Mouse (Mus musculus) MEL (cell line): ENCODE data around the gene Top2a.

Source experiments
- CTCF ChIP-seq, 3 experiments: IDR thresholded peaks in 2 of 3; conservative IDR thresholded peaks in 1 of 3; 2 replicates each; pipeline ENCODE4 v1.5.1; 2011 to 2012; ENCODE audit warnings: low read length in 3 of 3, low read depth in 2 of 3, mild to moderate bottlenecking in 2 of 3, improper control_type of control experiment in 1 of 3, inconsistent platforms in 1 of 3, mixed read lengths in 1 of 3, moderate library complexity in 1 of 3; ENCODE audit not compliant: control insufficient read depth in 1 of 3, insufficient read depth in 1 of 3, poor library complexity in 1 of 3, severe bottlenecking in 1 of 3
- MAX ChIP-seq: IDR thresholded peaks from 2 replicates; pipeline ENCODE4 v1.6.1; 2011; ENCODE audit warnings: low read length, improper control_type of control experiment
- MEF2A ChIP-seq: IDR thresholded peaks from 2 replicates; pipeline ENCODE4 v1.6.1; 2014; ENCODE audit warnings: low read depth, mild to moderate bottlenecking, inconsistent platforms, low read length, improper control_type of control experiment; ENCODE audit not compliant: poor library complexity, insufficient replicate concordance, severe bottlenecking; ENCODE audit errors: extremely low read depth
- POLR2A ChIP-seq, 2 experiments: IDR thresholded peaks; 2 replicates each; pipeline ENCODE4 v1.6.1; 2011 to 2012; ENCODE audit warnings: low read length in 2 of 2, mild to moderate bottlenecking in 2 of 2, control low read depth in 1 of 2, improper control_type of control experiment in 1 of 2, low read depth in 1 of 2, moderate library complexity in 1 of 2; ENCODE audit not compliant: control insufficient read depth in 1 of 2, insufficient read depth in 1 of 2, poor library complexity in 1 of 2
- SIN3A ChIP-seq: IDR thresholded peaks from 2 replicates; pipeline ENCODE4 v1.6.1; 2012; ENCODE audit warnings: low read length, improper control_type of control experiment, inconsistent platforms
- SMC3 ChIP-seq: IDR thresholded peaks from 2 replicates; pipeline ENCODE4 v1.6.1; 2011; ENCODE audit warnings: low read depth, low read length, improper control_type of control experiment
- USF2 ChIP-seq, 2 experiments: IDR thresholded peaks; 2 replicates each; pipeline ENCODE4 v1.6.1; 2011 to 2012; ENCODE audit warnings: improper control_type of control experiment in 2 of 2, low read length in 2 of 2, borderline replicate concordance in 1 of 2, inconsistent platforms in 1 of 2, low read depth in 1 of 2, mild to moderate bottlenecking in 1 of 2; ENCODE audit not compliant: insufficient read depth in 1 of 2
- ZKSCAN1 ChIP-seq: IDR thresholded peaks from 2 replicates; pipeline ENCODE4 v1.6.1; 2012; ENCODE audit warnings: low read depth, mild to moderate bottlenecking, inconsistent platforms, low read length, improper control_type of control experiment, moderate library complexity

DNA sequence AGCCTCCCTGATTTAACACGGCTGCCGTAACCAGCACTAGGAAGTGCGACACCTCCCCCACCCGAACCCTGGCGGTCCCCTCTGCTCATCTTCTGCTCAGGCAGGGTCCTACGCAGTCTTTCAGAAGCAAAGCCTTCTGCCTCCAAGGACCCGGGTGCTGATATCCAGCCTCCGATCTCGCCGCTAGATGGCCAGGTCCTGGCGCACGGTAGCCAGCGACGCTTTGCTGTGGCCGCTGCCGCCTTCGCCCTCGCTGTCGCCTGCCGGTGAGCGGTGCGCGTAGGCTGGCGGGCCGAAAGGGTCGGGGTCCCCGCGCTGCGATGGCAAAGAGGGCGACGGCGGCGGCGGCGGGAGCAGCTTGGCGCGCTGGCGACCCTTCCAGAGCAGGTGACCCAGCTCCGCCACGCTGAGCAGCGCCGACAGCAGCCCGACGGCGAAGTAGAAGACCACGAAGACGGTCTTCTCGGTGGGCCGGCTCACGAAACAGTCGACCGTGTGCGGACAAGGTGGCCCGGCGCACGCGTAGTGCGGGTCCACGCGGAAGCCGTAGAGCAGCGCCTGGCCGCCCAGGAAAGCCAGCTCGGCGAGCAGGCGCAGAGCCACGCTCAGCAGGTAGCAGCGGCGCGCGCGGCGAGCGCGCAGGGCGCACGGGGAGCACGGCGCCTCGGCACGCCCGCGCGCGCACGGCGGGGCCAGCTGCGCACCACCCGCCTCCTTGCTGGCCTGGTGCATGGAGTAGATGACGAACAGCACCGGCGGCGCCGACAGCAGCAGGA is 41.8 kb downstream of the Top2a start:
- TF ChIP-seq CTCF (IDR thresholded peaks at IDR 0.05 in 2 of 3, conservative IDR thresholded peaks at IDR 0.05 in 1 of 3; ENCODE audit: control insufficient read depth in 1 of 3, insufficient read depth in 1 of 3, low read depth in 2 of 3, low read length in 3 of 3, poor library complexity in 1 of 3, severe bottlenecking in 1 of 3) (no peak), SMC3 (no peak), ZKSCAN1 (no peak), POLR2A (IDR thresholded peaks at IDR 0.05; ENCODE audit: control insufficient read depth in 1 of 2, insufficient read depth in 1 of 2, low read depth in 1 of 2, low read length in 2 of 2, poor library complexity in 1 of 2) (no peak), MEF2A (no peak), MAX (no peak), SIN3A (no peak), USF2 (IDR thresholded peaks at IDR 0.05; ENCODE audit: borderline replicate concordance in 1 of 2, insufficient read depth in 1 of 2, low read depth in 1 of 2, low read length in 2 of 2) (no peak)
